Mouse (Mus musculus): ENCODE data around the gene Rc3h2. TPM values are rescaled to one million over a fixed set of nuclear protein-coding genes. Genes with fewer than 3 reads are reported as not detected.

The Rc3h2 gene
- polyA plus RNA-seq (2012; rRNA removed; ENCODE audit: low replicate concordance) = 6.6 and 11.3 TPM in 2 replicates

DNA sequence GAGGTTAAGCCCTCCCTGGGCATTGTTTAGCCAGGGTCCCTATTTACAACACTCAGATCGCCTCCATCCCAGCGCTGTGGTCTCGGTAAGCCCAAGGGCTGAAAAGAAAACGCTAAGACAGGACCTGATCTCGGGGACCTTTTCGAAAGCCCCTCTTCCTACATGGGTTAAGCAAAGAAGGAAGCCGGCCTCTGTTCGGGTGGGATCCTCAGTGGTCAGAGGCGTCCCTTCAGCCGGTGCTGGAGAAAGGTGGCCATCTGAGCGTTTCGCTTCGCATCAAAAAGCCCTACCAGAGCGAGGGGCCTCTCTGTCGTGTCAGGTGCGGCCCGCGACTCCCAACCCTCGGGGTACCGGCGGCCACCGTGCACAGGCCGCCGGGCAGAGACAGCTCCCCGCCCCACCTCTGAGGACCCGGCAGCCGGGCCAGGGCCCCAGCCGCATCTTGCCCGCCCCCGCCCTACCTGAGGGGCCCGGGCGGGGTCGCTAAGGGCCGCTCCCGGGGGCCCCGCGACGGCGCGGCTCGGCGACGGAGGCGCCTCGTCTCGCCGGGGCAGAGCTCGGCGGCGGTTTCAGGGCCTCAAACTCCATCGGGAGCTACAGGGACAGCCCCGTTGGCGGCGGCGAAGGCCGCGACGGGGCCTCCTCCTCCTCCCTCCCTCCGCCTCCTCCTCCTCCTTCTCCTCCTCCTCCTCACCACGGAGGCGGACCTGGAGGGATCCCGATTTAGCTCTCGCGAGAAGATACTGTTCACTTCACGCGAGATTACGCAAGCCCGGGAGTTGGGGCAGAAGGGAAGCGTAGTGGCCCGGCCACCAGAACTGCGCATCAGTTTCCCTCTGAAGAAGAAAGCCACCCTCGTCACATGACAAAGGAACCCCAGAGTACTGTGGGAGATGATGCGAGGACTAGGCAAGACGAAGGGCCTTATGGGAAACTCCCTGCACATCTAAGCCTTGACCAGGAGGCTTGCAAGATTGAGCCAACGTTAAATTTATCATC lies at the start of gene Rc3h2:
Rc3h2 (minus strand) TSS at position 598 of the 999 bp plus-strand sequence.

DNA sequence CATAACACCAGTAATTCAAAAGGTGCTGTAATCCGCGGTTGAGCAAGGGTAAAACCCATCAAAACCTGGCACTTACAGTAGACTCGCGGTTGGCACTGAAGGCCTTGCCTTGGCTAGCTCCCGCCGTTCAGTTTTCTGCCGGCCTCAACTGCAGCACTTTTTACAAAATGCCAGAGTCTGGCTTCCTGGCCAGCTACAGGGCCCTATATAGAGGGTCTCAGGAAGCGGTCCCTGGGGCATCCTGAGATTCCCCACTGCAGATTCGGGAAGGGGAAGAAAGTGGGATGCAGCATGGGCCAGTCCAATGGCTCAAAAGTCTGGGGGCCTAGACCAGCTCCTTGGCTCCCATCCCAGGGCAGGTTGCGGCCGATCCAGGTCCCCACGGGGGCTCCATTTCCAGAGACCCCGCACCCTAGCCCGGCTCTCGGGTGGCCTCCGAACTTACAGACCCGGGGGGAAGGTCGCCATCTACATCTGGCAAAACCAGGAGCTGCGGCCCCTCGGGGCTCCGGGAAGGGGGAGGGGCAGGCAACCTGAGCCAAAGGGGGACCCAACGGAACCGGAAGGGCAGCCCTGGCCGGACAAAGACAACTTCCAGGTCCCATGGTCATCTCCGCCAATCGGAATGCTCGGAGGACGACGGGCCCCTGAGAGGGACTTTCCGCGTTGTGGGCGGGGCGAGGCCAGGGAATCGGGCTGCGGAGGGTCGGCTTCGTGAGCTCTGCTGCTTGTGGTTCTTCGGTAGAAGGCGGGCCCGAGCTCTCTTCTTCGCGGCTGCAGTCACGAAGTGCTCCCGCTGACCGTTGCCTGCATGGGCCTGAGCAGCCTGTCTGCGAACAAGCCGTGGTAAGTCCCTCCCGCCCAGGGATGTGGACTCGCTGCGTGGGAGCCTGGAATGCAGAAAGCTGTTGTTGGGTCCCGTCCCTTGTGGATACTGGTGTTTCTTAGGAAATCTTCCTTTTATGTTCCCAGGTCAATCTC lies 20.2 kb upstream of the Rc3h2 start, which contains the start of the genes Zbtb26, Zbtb6 and Rabgap1:
Zbtb26 (minus strand) TSS at position 525 of the 981 bp plus-strand sequence.
Zbtb6 (minus strand) TSS at position 561 of the 981 bp plus-strand sequence.
Rabgap1 (plus strand) TSS at position 669 of the 981 bp plus-strand sequence.

DNA sequence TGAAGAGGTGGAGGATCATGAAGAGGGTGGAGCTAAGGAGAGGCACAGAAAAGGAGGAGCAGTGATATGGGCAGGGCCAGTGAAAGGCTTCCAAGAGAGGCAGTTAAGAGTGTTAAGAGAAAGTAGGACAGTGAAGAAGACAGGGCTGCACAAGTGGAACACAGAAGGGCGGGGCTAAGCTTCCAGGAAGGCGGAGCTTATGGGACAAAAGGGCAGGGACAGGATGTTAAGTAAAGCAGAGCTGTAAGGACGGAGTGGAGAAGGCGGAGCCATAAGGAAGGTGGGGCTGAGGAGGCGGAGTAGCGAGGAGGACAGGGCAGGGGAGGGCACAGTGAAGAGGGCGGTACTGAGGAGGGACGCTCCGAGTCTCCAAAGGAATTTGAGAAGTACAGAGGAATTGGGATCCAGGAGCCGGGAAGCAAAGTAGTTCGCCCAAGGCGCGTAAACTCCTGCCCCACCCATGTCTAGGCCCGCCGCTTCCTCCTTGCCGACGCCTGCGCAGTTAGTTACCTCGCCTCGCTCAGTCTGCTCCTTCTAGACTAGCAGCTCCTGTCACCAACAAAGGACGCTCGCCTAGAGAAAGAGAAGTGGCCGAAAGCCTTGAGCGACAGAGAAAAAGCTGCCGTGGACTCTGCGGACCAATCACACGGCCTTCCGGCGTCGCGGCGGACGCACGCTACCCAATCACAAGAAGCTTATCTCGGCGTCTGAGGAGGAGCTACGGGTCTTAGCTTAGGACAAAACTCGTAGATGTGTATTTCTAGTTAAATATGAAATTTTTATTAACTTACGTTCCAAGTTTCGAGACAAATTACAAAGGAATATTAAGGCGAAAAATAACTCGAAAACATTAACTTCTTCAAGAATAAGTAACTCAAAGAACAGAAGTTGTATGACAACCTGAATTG lies 63.8 kb downstream of the Rc3h2 start, which contains the start of gene Pdcl:
Pdcl (minus strand) TSS at position 700 of the 908 bp plus-strand sequence.

DNA sequence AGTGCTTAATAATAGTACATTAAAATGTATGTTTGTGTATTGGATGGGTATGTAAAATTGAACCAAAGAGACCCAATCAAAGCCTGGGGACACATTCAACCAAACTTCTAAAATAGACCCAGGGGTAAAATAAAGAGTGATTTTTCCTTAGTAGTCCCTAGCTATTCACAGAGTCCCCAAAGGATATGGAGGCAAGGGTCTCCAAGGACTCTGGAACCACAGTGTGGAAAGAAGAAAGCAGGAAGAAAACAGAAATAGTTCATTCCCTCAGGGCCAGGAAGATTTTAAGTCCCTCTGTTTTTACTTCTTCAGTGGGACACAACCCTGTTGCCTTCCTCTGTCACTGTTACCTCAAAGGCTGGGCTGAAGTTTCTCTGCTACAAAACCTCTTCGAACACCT lies 96.5 kb downstream of the Rc3h2 start, which contains the start of gene Olfr368:
Olfr368 (plus strand) TSS at position 301 of the 400 bp plus-strand sequence.

Other genes with a start within 250 kb of the Rc3h2 start
- gene Olfr365, start 234.7 kb downstream of the Rc3h2 start, polyA plus RNA-seq (2012; rRNA removed; ENCODE audit: low replicate concordance) = not detected in 2 replicates
- gene Olfr366, start 211.3 kb downstream of the Rc3h2 start, polyA plus RNA-seq (2012; rRNA removed; ENCODE audit: low replicate concordance) = not detected in 2 replicates
- gene Olfr368, start 96.4 kb downstream of the Rc3h2 start, polyA plus RNA-seq (2012; rRNA removed; ENCODE audit: low replicate concordance) = not detected in 2 replicates
- gene Pdcl, start 63.6 kb downstream of the Rc3h2 start, polyA plus RNA-seq (2012; rRNA removed; ENCODE audit: low replicate concordance) = 10.7 and 13.6 TPM in 2 replicates
- gene Zbtb26, start 20.2 kb upstream of the Rc3h2 start, polyA plus RNA-seq (2012; rRNA removed; ENCODE audit: low replicate concordance) = 3.5 and 5.7 TPM in 2 replicates
- gene Zbtb6, start 20.3 kb upstream of the Rc3h2 start, polyA plus RNA-seq (2012; rRNA removed; ENCODE audit: low replicate concordance) = 2.2 and 3.3 TPM in 2 replicates
- 12.8 and 16.5 TPM in 2 replicates for gene Rabgap1, start 20.4 kb upstream of the Rc3h2 start, polyA plus RNA-seq (2012; rRNA removed; ENCODE audit: low replicate concordance)
- 0.31 and 0.46 TPM in 2 replicates for gene Gpr21, start 93.4 kb upstream of the Rc3h2 start, polyA plus RNA-seq (2012; rRNA removed; ENCODE audit: low replicate concordance)

Measured in subcutaneous adipose tissue, adult 2 months (tissue).